Mouse (Mus musculus) myocyte (in vitro differentiated cells): ENCODE data around the gene Tmem202. TPM values are rescaled to one million over a fixed set of nuclear protein-coding genes. Genes with fewer than 3 reads are reported as not detected.

Experiments used
- H3K27me3 ChIP-seq: one replicate; pipeline ENCODE4 v1.6.1; 2011; ENCODE audit not compliant: control insufficient read depth, insufficient read depth, insufficient read length
- H3K36me3 ChIP-seq: one replicate; pipeline ENCODE4 v1.6.1; 2011; ENCODE audit not compliant: control insufficient read depth, insufficient read depth
- H3K4me2 ChIP-seq: one replicate; pipeline ENCODE4 v1.6.1; 2011; ENCODE audit warnings: low read depth, control low read depth
- H3K4me3 ChIP-seq: one replicate; pipeline ENCODE4 v1.5.1; 2011; ENCODE audit warnings: mild to moderate bottlenecking, control low read depth, moderate library complexity
- H3K79me2 ChIP-seq: one replicate; pipeline ENCODE4 v1.6.1; 2011; ENCODE audit not compliant: control insufficient read depth, insufficient read depth
- H3ac ChIP-seq: one replicate; pipeline ENCODE4 v1.6.1; 2011; ENCODE audit not compliant: control insufficient read depth, insufficient read length
- CEBPB ChIP-seq: IDR thresholded peaks from 2 replicates; pipeline ENCODE4 v1.6.1; 2011; ENCODE audit warnings: mild to moderate bottlenecking, moderate library complexity; ENCODE audit not compliant: poor library complexity, insufficient read depth, severe bottlenecking
- E2F4 ChIP-seq: IDR thresholded peaks from one replicate; pipeline ENCODE4 v1.6.1; 2011; ENCODE audit warnings: mild to moderate bottlenecking, control low read depth, moderate library complexity; ENCODE audit not compliant: insufficient read depth
- MAX ChIP-seq: IDR thresholded peaks from one replicate; pipeline ENCODE4 v1.6.1; 2011; ENCODE audit warnings: low read depth, mild to moderate bottlenecking, control low read depth
- MYOD1 ChIP-seq, 3 experiments: IDR thresholded peaks; one replicate each; pipeline ENCODE4 v1.6.1; 2011; ENCODE audit warnings: control low read depth in 2 of 3, low read depth in 2 of 3, mild to moderate bottlenecking in 2 of 3, moderate library complexity in 1 of 3; ENCODE audit not compliant: insufficient read length in 2 of 3, control insufficient read depth in 1 of 3
- MYOG ChIP-seq, 3 experiments: IDR thresholded peaks; one replicate each; pipeline ENCODE4 v1.6.1; 2011; ENCODE audit warnings: control low read depth in 2 of 3, low read depth in 2 of 3, mild to moderate bottlenecking in 2 of 3; ENCODE audit not compliant: insufficient read length in 2 of 3, control insufficient read depth in 1 of 3, insufficient read depth in 1 of 3
- POLR2A ChIP-seq: IDR thresholded peaks from one replicate; pipeline ENCODE4 v1.6.1; 2011; ENCODE audit warnings: low read depth, mild to moderate bottlenecking, control low read depth, moderate library complexity; ENCODE audit not compliant: insufficient read length
- POLR2AphosphoS2 ChIP-seq: IDR thresholded peaks from one replicate; pipeline ENCODE4 v1.6.1; 2011; ENCODE audit warnings: low read depth, control low read depth; ENCODE audit not compliant: insufficient read length
- REST ChIP-seq: IDR thresholded peaks from one replicate; pipeline ENCODE4 v1.6.1; 2011; ENCODE audit warnings: mild to moderate bottlenecking, control low read depth, moderate library complexity; ENCODE audit not compliant: insufficient read depth, insufficient read length
- SRF ChIP-seq: IDR thresholded peaks from one replicate; pipeline ENCODE4 v1.6.1; 2011; ENCODE audit warnings: low read depth; ENCODE audit not compliant: control insufficient read depth, insufficient read length
- TCF12 ChIP-seq: IDR thresholded peaks from one replicate; pipeline ENCODE4 v1.6.1; 2011; ENCODE audit warnings: mild to moderate bottlenecking, control low read depth; ENCODE audit not compliant: poor library complexity, insufficient read depth, severe bottlenecking
- TCF3 ChIP-seq: IDR thresholded peaks from one replicate; pipeline ENCODE4 v1.6.1; 2011; ENCODE audit warnings: low read depth, control low read depth; ENCODE audit not compliant: insufficient read length
- USF1 ChIP-seq: IDR thresholded peaks from one replicate; pipeline ENCODE4 v1.6.1; 2011; ENCODE audit warnings: low read depth, mild to moderate bottlenecking, control low read depth, moderate library complexity
- polyA plus RNA-seq: library from polyadenylated mRNA; unstranded; fragments of >200 nt; fragmentation: generic; extraction: Trizol; gene quantifications from one replicate; pipeline ENCODE4 v1.2.1, GENCODE M21; 2012; ENCODE audit warnings: missing spikeins

Gene Tmem202
- polyA plus RNA-seq, 1 experiment, result 1.2 TPM

- Histone ChIP-seq H3K79me2 (peaks cover 48% of the 10 kb centered on the region), H3K27me3 (no peaks in the 10 kb centered on the region), H3ac (peak overlapping the region; percentile 97), H3K4me3 (peak overlapping the region; percentile 81), H3K4me2 (no peak overlapping the region), H3K36me3 (no peaks in the 10 kb centered on the region)
- TF ChIP-seq USF1 (no peak), REST (no peak), POLR2A (no peak)
Observed at GRCm38 (mm10) chr9:59486076-59486518, 53.5 kb downstream of the Tmem202 start.

DNA sequence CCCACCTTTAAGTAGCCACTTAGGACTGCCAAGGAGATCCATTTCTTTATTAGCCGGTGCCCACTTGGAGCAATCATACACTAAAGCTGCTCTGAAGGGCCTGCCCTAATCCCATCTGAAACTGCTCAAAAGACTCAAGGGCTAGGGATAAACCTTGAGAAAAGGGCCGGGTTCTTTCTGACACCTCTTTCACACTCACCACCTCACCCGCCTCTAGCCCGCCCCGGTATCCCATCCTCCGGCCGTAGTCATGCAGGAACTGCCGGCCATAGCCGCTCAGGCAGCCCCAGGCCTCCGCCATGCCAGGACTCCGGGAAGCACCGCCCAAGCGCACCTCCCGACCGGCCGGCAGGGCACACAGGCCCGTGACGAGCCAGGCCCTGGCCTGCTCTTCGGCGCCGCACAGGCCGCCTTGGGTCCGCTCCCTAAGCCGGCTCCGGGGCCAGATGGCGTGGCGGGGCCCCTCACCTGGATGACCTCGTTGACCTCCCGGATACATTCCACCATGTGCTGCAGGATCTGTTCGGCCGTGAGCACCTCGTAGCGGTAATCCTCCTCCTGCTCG, 54.1 kb downstream of the Tmem202 start:
- Histone ChIP-seq H3K27me3 (no peaks in the 10 kb centered on the region), H3K4me2 (peak overlapping the region; percentile 86), H3K36me3 (no peaks in the 10 kb centered on the region), H3K4me3 (peak overlapping the region; percentile 81), H3K79me2 (peaks cover 53% of the 10 kb centered on the region), H3ac (peak overlapping the region; percentile 97)
- TF ChIP-seq POLR2A (peak; percentile 36), POLR2AphosphoS2 (no peak), SRF (no peak)

GRCm38 (mm10) chr9:59484760-59485159, 54.9 kb downstream of the Tmem202 start:
- no peak for TF ChIP-seq CEBPB
- TF ChIP-seq TCF12, result no peak
- TF ChIP-seq POLR2AphosphoS2, result no peak
- no peak for TF ChIP-seq REST
- TF ChIP-seq SRF, result no peak
- TF ChIP-seq E2F4, result no peak
- TF ChIP-seq MYOD1 (IDR thresholded peaks at IDR 0.05; ENCODE audit: control insufficient read depth in 1 of 3, insufficient read length in 2 of 3, low read depth in 2 of 3), result no peak
- no peak for TF ChIP-seq MYOG (IDR thresholded peaks at IDR 0.05; ENCODE audit: control insufficient read depth in 1 of 3, insufficient read depth in 1 of 3, insufficient read length in 2 of 3, low read depth in 2 of 3)
- no peak for TF ChIP-seq USF1
- no peak for TF ChIP-seq POLR2A
- TF ChIP-seq TCF3, result no peak
- TF ChIP-seq MAX, result no peak

GRCm38 (mm10) chr9:59482419-59482818, 57.2 kb downstream of the Tmem202 start:
- no peak for TF ChIP-seq MYOD1 (IDR thresholded peaks at IDR 0.05; ENCODE audit: control insufficient read depth in 1 of 3, insufficient read length in 2 of 3, low read depth in 2 of 3)
- no peak for TF ChIP-seq MAX
- no peak for TF ChIP-seq REST
- TF ChIP-seq CEBPB, result no peak
- no peak for TF ChIP-seq MYOG (IDR thresholded peaks at IDR 0.05; ENCODE audit: control insufficient read depth in 1 of 3, insufficient read depth in 1 of 3, insufficient read length in 2 of 3, low read depth in 2 of 3)
- no peak for TF ChIP-seq TCF12
- TF ChIP-seq E2F4, result no peak
- TF ChIP-seq POLR2A, result no peak
- TF ChIP-seq TCF3, result no peak
- TF ChIP-seq USF1, result no peak
- no peak for TF ChIP-seq POLR2AphosphoS2
- TF ChIP-seq SRF, result no peak
- peak overlapping the region; percentile 86 for H3K4me2 ChIP-seq

More at GRCm38 (mm10) chr9:59484760-59485159, 54.9 kb downstream of the Tmem202 start:
- Histone ChIP-seq H3K27me3 (no peaks in the 10 kb centered on the region), H3K4me2 (peak overlapping the region; percentile 86), H3K79me2 (peaks cover 61% of the 10 kb centered on the region), H3K4me3 (peak overlapping the region; percentile 81), H3ac (no peak overlapping the region), H3K36me3 (no peaks in the 10 kb centered on the region)

DNA sequence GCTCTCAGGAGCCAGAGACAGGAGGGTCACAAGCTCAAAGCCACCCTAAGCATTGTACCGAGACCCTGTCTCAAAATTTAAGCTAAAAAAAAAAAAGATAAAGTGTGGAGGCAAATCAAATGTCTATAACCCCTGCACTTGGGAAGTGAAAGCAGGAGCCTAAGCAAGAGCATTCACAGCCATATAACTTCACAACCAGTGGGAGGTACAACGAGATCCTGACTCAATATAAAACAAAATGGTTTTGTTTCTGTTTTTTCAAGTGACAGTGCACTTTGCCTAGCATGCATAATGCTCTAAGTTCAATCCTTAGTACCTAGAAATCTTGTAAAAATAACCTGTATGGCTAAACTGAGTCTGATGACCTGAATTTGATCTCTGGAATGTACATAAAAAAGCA, 63.0 kb downstream of the Tmem202 start:
- Histone ChIP-seq H3K36me3 (no peaks in the 10 kb centered on the region), H3K79me2 (peaks cover 100% of the 10 kb centered on the region), H3K27me3 (no peaks in the 10 kb centered on the region), H3K4me3 (no peak overlapping the region), H3ac (no peak overlapping the region), H3K4me2 (no peak overlapping the region)
- TF ChIP-seq MYOG (IDR thresholded peaks at IDR 0.05; ENCODE audit: control insufficient read depth in 1 of 3, insufficient read depth in 1 of 3, insufficient read length in 2 of 3, low read depth in 2 of 3), result no peak
- TF ChIP-seq REST, result no peak
- no peak for TF ChIP-seq TCF3
- no peak for TF ChIP-seq USF1
- no peak for TF ChIP-seq TCF12
- no peak for TF ChIP-seq MAX
- TF ChIP-seq POLR2AphosphoS2, result no peak

More at GRCm38 (mm10) chr9:59482419-59482818, 57.2 kb downstream of the Tmem202 start:
- no peak overlapping the region for H3K4me3 ChIP-seq
- H3ac ChIP-seq, result no peak overlapping the region
- no peaks in the 10 kb centered on the region for H3K27me3 ChIP-seq
- H3K79me2 ChIP-seq, result peaks cover 85% of the 10 kb centered on the region
- H3K36me3 ChIP-seq, result no peaks in the 10 kb centered on the region
